Mouse (Mus musculus) liver (tissue): ENCODE results near the gene Cnpy1.

Experiments
- DNase-seq: peaks from one replicate; pipeline ENCODE4 v3.0.0-alpha.2; 2020; ENCODE audit warnings: mixed read lengths

Cnpy1 gene

DNA sequence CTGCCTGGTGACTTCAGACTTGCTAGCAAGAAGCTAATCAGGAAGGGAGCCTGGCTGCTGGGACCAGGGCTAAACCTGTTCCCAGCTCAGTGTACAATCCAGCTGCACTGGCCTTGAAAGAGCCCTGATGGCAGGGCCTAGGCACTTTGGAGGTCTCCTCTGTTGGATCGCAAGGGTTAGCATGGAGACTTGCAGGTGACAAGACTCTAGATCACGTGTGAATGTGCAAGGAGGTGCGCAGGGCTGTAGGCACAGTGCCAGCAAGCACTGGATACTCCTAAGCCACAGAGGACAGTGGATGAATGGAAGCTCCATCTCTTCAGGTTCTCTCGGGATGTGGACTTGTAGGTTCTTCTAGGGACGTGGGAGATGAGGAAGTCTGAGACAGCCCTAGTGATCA is 6.7 kb downstream of the Cnpy1 start:
- DNase-seq = no peak

DNA sequence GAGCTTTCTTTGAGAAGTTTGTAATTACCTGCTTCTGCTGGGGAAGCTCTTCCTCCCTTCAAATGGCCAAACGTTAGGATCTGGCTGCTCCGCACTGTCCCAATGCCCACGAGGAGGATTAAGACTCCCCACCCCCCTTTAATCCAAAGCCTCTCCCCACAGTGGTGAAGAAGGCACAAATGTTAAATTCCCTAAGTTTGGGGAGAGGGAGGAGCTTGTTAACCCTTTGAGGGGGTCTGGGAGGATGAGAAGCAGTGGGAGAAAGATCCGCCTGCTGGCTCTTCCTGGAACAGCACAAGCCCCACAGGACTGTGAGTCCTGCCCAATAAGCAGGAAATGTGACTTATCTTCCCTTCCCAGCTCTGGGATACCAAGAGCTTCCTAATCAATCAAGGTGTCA is 7.5 kb downstream of the Cnpy1 start:
- DNase-seq = no peak

DNA sequence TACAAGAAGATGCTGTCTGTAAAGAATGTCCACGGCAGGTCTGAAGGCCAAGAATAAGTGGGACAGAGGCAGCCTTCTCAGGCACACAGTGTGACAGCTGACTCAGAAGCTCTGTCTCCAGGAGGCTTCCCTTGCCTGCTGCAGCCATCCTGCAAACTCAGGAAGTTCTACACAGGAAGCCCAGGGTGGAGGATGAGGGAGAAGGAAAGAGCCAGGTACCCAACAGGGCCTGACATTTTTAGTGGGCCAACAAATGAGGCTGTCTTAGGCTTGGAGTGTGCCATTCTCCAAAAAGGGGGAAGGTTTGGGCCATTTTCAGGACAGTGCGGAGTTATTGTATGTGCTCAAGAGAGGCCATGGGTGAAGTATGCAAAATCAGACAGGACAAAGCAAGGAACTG is 7.9 kb downstream of the Cnpy1 start:
- DNase-seq = no peak

DNA sequence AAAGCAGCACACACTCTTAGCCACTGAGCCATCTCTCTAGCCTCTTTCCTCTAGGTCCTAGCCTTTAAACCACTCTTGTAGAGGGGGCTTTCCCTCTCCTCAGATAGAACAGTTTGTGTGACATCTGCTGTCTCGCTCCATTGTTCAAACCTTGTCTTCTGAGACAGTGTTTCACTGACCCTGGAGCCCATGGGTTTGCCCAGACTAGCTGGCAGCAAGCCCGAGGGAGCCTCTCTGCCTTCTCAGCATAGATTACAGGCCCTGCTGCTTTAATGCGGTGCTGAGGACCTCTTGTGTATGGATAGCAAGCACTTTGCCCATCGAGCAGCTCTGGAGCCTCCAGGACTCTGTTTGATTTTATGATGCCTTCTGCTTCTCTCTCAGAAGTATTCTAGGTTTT is 8.6 kb downstream of the Cnpy1 start:
- no peak for DNase-seq

DNA sequence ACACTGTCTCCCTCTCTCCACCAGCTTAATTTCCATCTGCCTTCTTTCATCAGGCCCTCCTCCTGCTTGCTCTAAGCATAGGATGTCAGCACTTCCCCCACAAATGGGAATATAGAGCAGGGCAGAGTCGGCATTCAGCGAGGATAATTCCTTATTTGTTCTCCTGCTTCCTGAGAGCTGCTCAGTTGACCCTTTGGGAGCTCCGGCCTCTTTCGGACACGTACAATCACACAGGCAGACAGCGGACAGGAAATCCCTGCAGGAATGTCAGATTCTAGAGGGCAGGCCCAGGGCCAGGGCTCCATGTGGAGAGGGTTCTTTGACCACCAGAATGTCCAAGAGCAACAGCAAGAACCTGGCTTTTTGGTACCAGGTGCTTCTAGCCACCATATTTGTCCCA is 9.5 kb downstream of the Cnpy1 start:
- DNase-seq = peak; percentile 12

DNA sequence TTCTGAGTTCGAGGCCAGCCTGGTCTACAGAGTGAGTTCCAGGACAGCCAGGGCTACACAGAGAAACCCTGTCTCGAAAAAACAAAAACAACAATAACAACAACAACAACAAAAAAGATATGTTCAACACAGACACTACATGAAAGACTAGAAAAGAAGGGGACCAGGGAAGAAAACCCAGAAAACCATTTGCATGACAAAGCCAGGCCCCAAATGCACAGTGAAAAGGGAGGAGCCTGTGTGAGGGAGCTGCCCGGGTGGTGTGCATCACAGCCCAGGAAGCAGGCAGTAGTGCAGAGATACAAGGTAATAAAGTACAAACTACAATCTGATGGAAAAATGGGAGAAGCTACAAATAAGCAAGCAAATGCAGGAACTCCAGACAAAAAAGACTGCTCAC is 13.5 kb downstream of the Cnpy1 start:
- DNase-seq = no peak

DNA sequence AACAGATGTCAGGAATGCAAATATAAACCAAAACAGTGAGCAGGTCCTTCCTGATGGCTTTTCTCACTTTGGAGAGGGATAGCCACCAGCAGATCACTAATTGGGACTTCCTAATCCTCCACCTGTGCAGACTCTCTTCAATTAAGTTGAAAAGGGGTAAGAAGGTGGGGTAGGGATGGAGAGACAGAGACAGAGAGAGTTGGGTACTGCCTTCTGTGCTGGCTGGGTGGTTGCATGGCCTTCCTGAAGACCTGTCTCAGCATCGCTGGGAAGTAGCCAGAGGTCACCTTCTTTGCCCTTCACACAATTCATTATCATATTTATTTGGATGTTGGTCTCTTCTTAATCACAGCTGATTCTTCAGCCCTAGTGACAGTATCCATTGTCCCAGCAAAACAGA is 26.0 kb downstream of the Cnpy1 start:
- DNase-seq = no peak

DNA sequence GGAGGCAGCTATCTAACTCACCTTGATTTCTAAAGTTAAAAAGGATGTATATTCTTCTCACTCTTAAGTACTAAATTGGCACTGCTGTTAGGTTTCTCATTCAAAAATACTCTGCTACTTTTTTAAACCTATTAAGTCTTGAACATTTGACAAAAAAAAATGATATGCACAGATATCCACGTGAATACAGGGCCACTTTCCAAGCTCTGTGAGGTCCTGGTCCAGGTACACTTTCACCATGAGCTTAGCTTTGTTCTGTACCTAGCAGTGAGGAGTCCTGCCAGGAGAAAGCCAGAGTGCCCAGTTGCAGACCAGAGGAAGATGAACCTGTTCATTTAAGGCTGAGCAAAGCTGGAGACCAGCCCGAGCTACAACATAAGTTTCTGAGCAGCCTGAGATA is 32.2 kb downstream of the Cnpy1 start:
- DNase-seq = no peak

DNA sequence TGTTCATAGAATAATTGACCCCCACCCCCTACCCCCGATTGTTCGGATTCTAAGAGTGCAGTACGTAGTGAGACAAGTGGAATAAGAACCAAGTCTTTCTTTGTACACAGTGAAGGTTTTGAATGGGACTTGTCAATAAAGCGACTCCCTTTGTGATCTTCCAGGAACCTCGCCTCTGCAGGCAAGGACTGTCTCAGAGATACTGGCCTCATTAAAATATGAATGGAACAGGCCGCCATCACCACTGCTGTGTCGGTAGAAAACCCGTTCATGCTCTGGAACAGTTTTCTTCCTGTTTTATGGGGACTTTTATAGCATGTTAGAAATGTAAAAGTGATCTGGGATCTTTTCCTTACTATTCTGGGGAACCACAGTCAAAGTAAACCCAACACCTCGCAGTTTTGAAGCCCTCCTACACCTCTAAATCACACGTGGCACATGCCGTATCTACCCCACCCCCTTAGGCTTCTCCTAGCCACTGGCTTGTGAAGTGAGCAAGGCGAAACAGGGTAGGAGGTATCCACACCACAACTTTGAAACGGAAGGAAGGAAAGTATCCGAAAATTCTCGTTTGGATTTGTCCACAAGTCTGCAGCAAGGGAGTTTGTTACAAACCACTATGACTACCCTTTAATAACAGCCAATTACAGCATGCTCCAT is 33.8 kb downstream of the Cnpy1 start:
- DNase-seq = no peak

DNA sequence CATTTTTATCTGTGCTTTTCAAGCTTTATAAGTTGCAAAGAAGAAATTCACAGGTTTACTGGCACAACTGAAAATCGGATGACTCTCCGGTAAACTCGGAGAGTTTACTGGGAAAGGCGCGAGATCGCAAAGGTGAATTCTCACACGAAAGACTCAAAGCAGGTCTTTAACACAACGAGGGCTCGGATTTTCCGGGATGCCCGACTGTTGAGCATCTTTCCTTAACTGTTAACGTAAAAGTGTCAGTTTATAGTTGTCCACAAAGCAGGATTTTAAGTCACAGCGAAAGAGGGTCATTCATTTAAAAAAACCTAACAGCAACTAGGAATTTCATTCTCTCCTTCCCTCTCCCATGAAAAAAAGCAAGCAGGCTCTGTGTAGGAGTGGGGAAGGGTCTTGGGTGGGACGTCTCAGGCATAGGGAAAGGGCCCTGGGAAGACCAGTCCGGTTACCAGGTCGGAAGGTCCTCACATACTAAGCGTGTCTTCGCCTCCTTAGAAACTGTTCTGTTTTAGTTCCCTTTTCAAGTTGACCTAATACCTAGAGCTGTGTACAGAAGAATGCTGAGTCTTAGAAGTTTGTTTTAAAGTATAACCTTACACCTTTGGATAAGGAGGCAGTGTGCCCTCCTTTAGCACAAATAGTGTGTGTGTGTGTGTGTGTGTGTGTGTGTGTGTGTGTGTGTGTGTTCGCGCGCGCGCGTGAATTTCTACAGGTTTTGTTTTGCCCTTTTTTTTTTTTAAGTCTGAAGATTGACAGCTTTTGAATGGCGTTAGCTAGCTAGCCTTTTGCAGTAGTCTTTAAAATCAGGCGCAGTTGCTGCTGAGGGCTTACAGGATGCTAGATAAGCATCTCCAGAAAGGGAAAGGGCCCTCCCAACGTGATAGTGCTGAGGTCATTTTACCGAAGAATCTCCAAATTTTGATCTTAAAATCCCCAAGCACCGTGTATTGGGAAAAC is 34.7 kb downstream of the Cnpy1 start:
- no peak for DNase-seq

DNA sequence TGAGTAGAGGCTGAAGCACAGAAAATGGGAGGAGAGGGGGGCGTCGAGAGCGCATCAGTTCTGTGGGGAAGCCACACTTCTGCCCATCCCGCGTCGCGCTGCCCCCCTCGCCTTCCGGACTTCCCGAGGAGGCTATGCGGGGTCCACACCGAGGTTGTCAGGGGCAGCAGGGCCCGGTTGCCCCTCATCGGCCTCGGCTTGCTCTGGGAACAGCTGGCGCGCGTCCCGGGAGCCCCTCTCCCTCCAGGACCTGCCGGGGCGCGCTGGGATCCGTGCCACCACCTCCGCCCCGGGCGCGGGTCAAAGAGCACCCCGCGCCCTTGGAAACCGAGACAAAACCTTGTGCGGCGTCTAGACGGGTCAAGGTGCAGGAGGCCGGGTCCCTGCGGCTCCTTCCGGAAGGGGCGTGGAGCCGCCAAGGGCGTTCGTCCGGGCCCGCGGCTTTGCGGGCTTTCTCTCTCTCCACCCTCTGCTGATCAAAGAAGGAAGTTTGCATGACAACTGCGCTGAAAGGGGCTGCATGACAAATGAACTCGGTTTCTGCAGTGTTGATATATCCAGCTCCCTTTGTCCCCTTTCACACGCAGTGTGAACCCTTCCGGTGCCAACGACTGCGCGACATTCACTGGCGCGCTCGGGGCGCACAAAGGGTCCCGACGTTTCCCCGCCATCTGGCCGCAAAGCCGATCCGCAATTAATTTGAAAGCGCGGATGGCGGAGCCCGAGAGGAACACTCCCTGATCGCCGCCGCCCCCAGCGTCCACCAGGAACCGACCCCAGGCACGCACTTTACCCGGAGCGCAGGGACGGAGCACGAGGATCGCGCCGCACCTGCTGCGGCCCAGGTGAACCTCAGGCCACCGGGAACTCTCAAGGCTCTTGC is 35.8 kb downstream of the Cnpy1 start:
- no peak for DNase-seq

DNA sequence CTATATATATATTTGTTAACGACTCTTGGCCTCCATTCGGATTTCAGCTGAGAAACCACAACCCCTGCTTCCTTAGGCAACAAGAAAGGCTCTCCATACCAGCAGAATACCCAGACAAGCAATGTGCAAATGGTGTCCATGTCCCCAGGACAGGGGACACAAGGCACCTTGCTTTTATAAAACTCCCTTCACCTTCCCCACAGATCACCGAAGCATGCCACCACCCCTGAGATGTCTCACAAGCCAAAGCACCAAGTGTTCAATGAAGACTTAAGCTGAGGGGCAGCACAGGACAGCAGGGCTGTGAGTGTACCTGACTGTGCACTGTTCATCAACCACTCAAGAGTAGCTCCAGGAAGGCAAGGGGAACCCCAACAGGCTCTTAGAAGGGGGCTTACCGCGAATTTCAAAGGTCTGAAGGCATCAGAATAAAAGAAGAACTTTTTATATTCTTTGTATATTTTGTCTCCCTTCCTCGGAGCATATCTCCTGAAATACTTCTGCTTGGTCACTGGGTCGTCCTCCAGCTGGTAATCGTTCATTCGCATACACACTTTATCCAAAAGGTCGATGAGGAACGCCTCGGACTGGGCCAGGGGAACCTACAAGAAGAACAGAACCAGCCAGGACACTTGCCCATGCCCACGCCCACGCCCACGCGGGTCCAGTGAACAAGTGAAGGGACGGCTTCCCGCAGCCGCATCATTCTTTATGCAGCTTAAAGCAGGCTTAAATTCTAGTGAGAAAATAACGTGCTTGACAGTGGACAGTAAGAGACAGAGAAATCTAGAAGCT is 36.7 kb downstream of the Cnpy1 start:
- DNase-seq = no peak

DNA sequence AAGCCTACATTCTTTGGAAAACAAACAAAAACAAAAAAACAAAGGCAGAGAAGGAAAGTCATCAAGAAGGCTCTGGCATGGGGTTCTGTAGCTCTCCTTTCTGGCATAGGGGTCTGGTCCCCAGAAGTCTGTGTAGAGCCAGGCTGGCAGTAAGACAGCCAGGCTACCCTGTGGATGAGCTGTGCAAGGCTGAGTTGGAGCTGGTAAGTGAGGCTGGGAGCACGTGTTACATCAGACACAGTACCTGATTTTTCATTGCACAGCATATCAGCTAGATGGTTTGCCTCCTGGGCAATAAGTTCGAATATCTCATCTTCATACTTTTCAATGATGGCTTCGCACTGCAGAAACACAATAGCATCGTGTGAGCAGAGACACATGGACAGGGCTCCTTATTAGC is 38.6 kb downstream of the Cnpy1 start:
- no peak for DNase-seq

DNA sequence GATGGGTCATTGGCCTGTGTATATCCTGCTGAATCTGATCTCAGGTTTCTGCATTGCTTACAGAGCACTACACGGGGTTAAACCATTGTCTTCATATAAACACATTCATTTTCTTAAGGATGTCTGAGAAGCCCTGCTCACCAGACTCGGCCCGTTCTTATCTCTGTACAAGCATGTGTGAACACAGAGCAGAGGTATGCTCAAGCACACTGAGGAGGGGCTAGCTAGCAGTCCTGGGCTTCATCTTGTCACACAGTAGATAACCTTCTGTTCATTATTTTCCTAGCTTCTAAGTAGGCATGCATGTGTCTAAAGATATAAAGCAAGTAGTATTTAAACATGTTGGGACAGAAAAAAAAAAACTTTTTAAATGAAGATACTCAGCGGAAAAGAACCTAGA is 39.2 kb downstream of the Cnpy1 start:
- DNase-seq = no peak

DNA sequence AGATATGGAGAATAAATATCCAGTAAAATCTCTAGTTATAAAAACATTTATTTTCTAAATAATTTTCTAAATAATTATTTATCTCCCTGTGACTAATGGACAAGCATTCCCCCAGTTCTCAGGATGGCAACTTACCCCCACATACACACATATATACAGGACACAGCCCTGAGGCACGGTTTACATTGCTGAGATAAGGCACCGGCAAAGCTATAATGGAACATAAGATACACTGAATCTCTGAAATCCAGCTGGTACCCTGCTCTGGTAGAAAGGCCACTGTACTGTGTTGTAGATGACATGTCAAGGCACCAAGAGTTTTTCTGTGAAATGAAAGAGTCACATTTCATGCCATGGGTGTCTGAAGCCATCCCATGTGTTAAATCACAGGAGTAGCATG is 40.9 kb downstream of the Cnpy1 start:
- DNase-seq = no peak

DNA sequence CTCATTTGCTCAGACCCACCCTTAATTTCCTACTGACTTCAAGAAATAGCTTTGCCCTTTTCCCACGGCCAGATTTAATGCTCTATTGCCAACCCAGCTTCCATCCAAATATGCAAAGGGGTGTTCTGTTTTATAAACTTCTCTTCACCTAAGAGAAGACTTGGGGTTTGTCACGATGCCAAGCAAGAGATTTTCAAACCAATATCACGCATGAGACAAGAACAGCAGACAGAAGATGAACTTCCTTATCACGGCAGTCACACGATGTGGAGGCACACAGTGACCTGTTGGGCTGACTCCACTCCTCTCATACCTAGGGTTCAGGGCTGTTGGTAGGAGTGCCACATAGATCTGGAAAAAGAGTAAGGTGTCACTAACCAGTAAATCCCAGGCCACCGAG is 42.5 kb downstream of the Cnpy1 start:
- no peak for DNase-seq

DNA sequence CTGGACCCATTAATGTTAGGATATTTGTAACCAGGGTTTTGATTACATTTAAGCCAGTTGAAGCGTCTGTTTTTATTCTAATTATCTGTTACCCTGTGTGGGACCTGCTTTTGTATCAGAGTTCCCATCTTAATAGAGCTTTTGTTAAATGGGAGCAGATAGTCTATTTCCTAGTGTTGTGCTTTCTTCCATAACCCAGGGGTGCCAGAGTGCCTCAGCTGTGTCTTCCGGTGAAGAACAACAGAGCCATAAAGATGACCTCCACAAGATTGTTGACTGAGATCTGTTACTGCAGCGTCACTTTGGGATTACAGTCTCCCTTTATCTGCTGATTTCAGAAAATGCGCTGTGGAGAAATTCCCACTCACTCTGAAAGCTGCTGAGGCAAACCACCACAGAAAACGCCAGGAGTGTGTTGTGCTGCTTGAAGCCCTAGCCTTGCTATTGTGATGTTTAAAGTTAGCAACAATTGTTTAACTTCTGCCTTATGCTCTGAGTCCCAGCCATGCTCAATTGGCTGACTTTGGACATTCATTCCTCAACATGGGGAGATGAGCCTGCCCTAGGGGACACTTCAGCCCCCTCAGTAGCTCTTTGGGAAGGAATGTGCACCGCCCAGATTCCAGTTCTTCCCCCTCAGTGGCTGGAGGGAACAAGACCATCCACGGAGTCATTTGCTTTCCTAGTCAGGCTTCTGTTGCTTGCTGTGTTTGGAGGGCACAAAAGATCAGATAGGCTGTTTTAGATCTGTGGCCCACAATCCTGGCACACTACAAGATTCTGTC is 46.3 kb downstream of the Cnpy1 start:
- no peak for DNase-seq

DNA sequence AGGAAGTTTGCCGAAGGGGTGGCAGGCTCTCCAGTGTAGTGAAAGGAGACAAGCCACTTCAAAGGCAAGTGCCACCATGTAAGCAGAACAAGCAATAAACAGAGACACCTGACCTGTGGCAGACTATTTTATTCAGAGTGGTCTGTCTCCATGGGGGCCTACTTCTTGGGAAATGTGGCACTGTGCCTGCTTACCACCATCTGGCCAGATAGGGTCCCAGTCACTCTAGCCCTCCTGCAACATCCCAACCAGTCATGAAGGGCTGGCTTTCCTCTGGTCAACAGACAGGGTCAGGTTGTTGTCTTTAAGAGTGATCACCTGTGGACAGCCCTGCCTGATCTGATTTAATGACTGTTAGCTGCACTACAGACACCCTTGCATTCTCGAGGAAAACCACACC is 50.1 kb downstream of the Cnpy1 start:
- DNase-seq = no peak

DNA sequence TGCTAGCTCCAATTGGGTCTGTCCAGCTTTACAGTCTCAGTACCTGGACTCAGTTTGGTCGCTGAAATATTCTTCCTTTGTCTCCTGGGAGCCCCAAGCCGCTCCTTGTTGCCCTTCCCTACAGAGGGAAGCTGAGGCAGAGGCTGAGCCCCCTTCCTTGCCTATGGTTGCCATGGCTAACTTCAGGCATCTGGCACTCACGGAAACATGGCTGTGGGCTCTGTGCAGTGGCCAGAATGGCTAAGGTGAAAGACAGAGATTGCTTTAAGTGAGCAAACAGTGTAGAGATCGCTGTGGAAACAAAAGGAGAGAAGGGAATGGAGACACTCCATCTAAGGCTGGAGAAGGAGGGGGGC is 53.5 kb downstream of the Cnpy1 start:
- DNase-seq = no peak

DNA sequence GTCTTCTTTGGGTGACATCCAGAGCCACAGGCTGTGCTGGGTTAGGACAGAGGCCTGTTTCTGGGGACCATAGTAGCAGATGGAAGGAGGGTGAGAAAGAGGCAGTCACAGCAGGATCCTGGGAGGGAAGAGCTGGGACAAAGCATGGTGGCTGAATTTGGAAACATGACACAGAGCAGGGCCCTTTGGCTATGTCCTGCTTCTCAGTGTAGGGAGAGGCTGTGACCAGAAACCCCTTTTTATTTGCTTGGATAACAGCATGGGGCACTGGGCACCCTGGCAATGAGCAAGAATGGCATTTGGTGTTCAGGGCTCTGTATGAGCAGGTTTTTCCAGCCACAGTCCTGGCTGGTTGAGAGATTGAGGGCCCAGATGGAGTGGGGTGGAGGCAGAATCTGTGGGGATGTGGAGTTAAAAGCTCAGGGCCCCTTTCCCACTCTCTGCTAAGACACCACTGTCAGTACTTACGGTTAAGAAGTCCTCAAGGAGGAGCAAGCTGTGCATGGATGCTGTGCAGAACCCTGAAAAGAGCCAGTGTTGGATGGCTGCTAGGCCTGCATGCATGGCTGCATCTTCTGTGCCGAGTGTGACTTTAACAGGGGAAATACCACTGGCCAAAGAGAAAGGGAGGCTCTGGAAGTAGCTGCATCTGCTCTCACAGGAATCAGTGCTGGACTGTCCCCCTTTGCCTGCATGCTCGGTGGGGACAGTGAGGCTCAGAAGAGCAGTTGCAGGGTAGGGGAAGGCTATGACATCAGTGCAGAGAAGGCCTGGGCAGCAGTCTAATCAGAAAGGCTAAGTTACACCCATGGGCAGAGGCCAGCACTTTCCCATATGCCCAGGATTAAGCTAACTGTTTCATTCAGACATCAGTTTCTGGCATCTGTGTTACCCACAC is 54.2 kb downstream of the Cnpy1 start:
- no peak for DNase-seq
